Mouse (Mus musculus) midbrain, embryonic 14.5 days (tissue): ENCODE data around the gene Tcp10a. TPM values are rescaled to one million over a fixed set of nuclear protein-coding genes. Genes with fewer than 3 reads are reported as not detected.
"Not testable (repeated sequence)": the region's sequence is repeated elsewhere in the genome, so short reads cannot be mapped to it uniquely, and the experiment has no call there.

Source experiments
- ATAC-seq: fragments of 200-750 bp; cut with Nextera tagmentation; 2 replicates; pipeline ENCODE4 v1.8.0; 2017; ENCODE audit warnings: moderate number of reproducible peaks, moderate library complexity; ENCODE audit not compliant: low FRiP score, low TSS enrichment
- DNase-seq: peaks from one replicate; pipeline ENCODE4 v3.0.0-alpha.2; 2015
- H3K27ac ChIP-seq: fragments of 300-500 bp; sonication (generic); replicated peaks from 2 replicates; pipeline ENCODE4 v1.5.1; 2014; ENCODE audit warnings: mild to moderate bottlenecking, low read depth, low read length, moderate library complexity
- H3K27me3 ChIP-seq: fragments of 300-500 bp; sonication (generic); 2 replicates; pipeline ENCODE4 v1.6.1; 2014; ENCODE audit warnings: low read length, control low read depth, mixed read lengths; ENCODE audit not compliant: control insufficient read depth, insufficient read depth
- H3K36me3 ChIP-seq: fragments of 300-500 bp; sonication (generic); 2 replicates; pipeline ENCODE4 v1.6.1; 2014; ENCODE audit warnings: low read length, control low read depth; ENCODE audit not compliant: control insufficient read depth, insufficient read depth
- H3K4me1 ChIP-seq: fragments of 300-500 bp; sonication (generic); 2 replicates; pipeline ENCODE4 v1.6.1; 2014; ENCODE audit warnings: mild to moderate bottlenecking, antibody characterized with exemption, low read length, control low read depth; ENCODE audit not compliant: control insufficient read depth, insufficient read depth
- H3K4me2 ChIP-seq: fragments of 300-500 bp; sonication (generic); 2 replicates; pipeline ENCODE4 v1.6.1; 2014; ENCODE audit warnings: mild to moderate bottlenecking, low read length, moderate library complexity
- H3K4me3 ChIP-seq: fragments of 300-500 bp; sonication (generic); replicated peaks from 2 replicates; pipeline ENCODE4 v1.5.1; 2014; ENCODE audit warnings: low read depth, low read length
- H3K9ac ChIP-seq: fragments of 300-500 bp; sonication (generic); replicated peaks from 2 replicates; pipeline ENCODE4 v1.6.1; 2014; ENCODE audit warnings: mild to moderate bottlenecking, low read length, moderate library complexity
- H3K9me3 ChIP-seq: fragments of 300-500 bp; sonication (generic); 2 replicates; pipeline ENCODE4 v1.6.1; 2016; ENCODE audit warnings: low read length, control low read depth, mixed read lengths; ENCODE audit not compliant: control insufficient read depth
- WGBS: fragments of 180-500 bp; shearing (Covaris S2); extraction: QIAGEN DNeasy Blood & Tissue Kit; methylation state at CpG from one replicate; pipeline ENCODE4 v1.1.7; 2014; 5-methylcytosine and 5-hydroxymethylcytosine counted together
- polyA plus RNA-seq: library from polyadenylated mRNA; unstranded; fragments of >200 nt; fragmentation: Nextera tagmentation; extraction: Ambion mirVana; gene quantifications from 2 replicates; pipeline ENCODE4 v1.2.1, GENCODE M21; 2014

Tcp10a gene
- polyA plus RNA-seq, 1 experiment from 2014 or later = not detected

GRCm38 (mm10) chr17:7383167-7384143 is 59.0 kb downstream of the Tcp10a start:
- not testable (repeated sequence) for H3K4me1 ChIP-seq, H3K4me2 ChIP-seq, DNase-seq, H3K36me3 ChIP-seq, H3K27ac ChIP-seq, H3K9ac ChIP-seq, ATAC-seq, H3K27me3 ChIP-seq, H3K4me3 ChIP-seq, H3K9me3 ChIP-seq
- 80% methylated on average over 10 of the region's 13 CpGs for WGBS

GRCm38 (mm10) chr17:7385364-7385763 is 60.9 kb downstream of the Tcp10a start, which contains the start of gene Unc93a2:
Gene Unc93a2 (minus strand): TSS chr17:7385464.
- 83% methylated on average over 3 of the region's 3 CpGs for WGBS
- H3K9ac ChIP-seq, ATAC-seq, H3K27me3 ChIP-seq, H3K9me3 ChIP-seq, H3K36me3 ChIP-seq, H3K4me2 ChIP-seq, H3K27ac ChIP-seq, H3K4me3 ChIP-seq, DNase-seq, H3K4me1 ChIP-seq: not testable (repeated sequence)

DNA sequence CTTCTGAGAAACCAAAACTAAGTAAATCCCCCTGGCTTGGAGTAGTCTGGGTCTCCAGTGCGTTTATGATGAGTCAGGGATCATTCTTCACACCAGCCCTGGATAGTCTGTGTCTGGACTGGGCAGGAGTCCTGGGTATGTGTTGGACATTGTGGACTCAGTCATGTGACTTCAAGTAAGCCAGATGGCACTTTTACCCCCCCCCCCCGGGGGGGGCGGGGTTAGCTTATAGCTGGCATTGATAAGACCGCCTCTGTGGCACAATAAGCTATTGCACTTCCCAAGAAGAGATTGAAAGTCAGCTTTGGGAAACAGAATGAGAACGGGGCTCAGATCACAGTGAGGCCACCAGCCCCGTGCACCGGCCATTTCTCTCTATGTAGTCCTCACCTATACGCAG is 61.6 kb downstream of the Tcp10a start:
- peak; percentile 34 for DNase-seq

DNA sequence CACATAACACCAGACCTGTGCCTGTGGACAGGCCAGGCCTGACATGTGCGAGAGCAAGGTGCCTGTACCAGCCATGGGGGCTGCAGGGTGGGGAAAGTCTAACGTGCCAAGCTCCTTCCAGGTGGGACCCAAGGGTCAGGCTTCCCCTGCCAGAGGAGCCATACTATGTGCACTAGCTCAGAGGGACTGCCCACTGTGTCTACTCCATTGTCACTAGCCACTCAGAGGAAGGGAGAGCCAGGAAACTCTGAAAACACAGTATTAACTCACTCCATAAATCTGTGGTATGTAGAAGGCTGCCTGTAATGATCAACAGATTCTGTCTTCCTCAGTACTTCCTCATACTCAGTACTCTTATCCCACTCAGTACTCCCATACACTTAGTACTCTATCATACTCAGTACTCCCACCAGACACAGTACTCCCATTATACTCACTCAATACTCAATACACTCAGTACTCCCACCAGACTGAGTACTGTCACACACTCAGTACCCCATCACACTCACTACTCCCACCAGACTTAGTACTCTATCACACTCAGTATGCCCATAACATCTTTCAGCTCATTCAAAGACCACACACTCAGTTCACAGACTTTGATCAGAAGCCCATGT is 64.0 kb downstream of the Tcp10a start:
- not testable (repeated sequence) for H3K27ac ChIP-seq, H3K4me2 ChIP-seq, H3K9me3 ChIP-seq, DNase-seq, H3K4me3 ChIP-seq, H3K27me3 ChIP-seq, H3K36me3 ChIP-seq, H3K4me1 ChIP-seq, H3K9ac ChIP-seq
- ATAC-seq = peak; percentile 49; the same call in 1 of the 2 replicates
- WGBS = no CpG with 5 or more reads among the region's 2 CpGs

More for the DNA sequence above, 61.6 kb downstream of the Tcp10a start:
- not testable (repeated sequence) for H3K27me3 ChIP-seq, H3K27ac ChIP-seq, H3K9me3 ChIP-seq, H3K4me1 ChIP-seq, ATAC-seq, H3K4me2 ChIP-seq, H3K4me3 ChIP-seq, H3K36me3 ChIP-seq, H3K9ac ChIP-seq
- WGBS = 70% methylated on average over 8 of the region's 8 CpGs

DNA sequence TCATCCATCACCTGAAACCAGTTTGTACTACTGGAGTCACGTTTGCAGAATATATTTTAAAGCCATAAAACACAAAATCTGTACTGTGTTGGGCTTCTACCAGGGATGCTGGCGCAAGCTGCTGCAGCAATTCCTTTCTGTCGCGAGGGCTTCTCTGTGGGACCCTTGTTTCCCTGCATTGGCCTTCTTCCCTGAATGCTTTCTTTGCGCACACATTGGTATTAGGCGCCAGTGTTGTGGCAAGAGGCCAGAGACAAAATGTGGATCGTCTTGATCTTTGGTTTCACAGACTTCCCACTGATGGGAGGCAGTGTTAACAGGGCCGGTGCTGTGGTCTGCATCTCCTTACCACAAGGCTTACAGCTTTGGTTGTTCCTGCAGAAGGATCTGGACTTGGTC is 64.5 kb downstream of the Tcp10a start:
- not testable (repeated sequence) for H3K4me2 ChIP-seq, H3K9me3 ChIP-seq, H3K9ac ChIP-seq, H3K27me3 ChIP-seq, DNase-seq, H3K36me3 ChIP-seq, H3K4me1 ChIP-seq, H3K4me3 ChIP-seq, H3K27ac ChIP-seq
- 0 out of 2 replicates have a peak, but pooled peaks have one; percentile 5 for ATAC-seq
- WGBS = 86% methylated on average over 6 of the region's 8 CpGs

DNA sequence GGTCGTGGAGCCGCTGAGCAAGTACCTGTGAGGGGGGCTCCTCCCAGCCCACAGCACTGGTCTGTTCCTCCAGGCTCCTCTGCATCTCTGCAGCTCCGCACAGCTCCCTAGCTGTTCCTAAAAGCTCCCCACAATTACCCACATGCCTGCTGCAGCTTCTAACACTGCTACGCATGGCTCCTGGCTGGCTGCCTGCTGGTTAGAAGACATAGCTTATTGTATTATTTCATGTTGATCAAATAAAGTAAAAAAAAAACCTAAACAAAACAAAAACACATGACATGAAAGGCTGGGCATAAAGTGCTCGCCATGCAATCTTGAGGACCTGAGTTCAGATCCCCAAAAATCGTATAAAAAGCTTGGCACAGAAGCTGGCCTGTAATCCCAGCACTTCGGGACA is 65.5 kb downstream of the Tcp10a start:
- H3K36me3 ChIP-seq, H3K27me3 ChIP-seq, H3K27ac ChIP-seq, DNase-seq, ATAC-seq, H3K9me3 ChIP-seq, H3K4me3 ChIP-seq, H3K9ac ChIP-seq, H3K4me2 ChIP-seq, H3K4me1 ChIP-seq: not testable (repeated sequence)
- WGBS = 73% methylated on average over 7 of the region's 7 CpGs

- H3K36me3 ChIP-seq, DNase-seq, H3K27me3 ChIP-seq, H3K27ac ChIP-seq, H3K4me1 ChIP-seq, ATAC-seq, H3K9ac ChIP-seq, H3K4me3 ChIP-seq, H3K9me3 ChIP-seq, H3K4me2 ChIP-seq: not testable (repeated sequence)
- 88% methylated on average over 7 of the region's 7 CpGs for WGBS
Measured at GRCm38 (mm10) chr17:7395116-7395515, 70.7 kb downstream of the Tcp10a start.
